Mouse (Mus musculus): ENCODE data around the gene Rad51b.

Rad51b gene

GRCm38 (mm10) chr12:79492175-79492574 is 195.1 kb downstream of the Rad51b start:
- no peak for DNase-seq (ENCODE audit: low read depth, low spot score)

- no peak for DNase-seq (ENCODE audit: low read depth, low spot score)
Measured at GRCm38 (mm10) chr12:79492613-79493012, 195.5 kb downstream of the Rad51b start.

GRCm38 (mm10) chr12:79493481-79493880 is 196.4 kb downstream of the Rad51b start:
- DNase-seq (ENCODE audit: low read depth, low spot score) = no peak

GRCm38 (mm10) chr12:79498326-79498725 is 201.2 kb downstream of the Rad51b start:
- no peak for DNase-seq (ENCODE audit: low read depth, low spot score)

- no peak for DNase-seq (ENCODE audit: low read depth, low spot score)
Measured at GRCm38 (mm10) chr12:79499809-79500208, 202.7 kb downstream of the Rad51b start.

- DNase-seq (ENCODE audit: low read depth, low spot score) = no peak
Measured at GRCm38 (mm10) chr12:79501877-79502276, 204.8 kb downstream of the Rad51b start.

GRCm38 (mm10) chr12:79502862-79503581 is 205.9 kb downstream of the Rad51b start:
- no peak for DNase-seq (ENCODE audit: low read depth, low spot score)

- DNase-seq (ENCODE audit: low read depth, low spot score) = no peak
Measured at GRCm38 (mm10) chr12:79503582-79504515, 206.8 kb downstream of the Rad51b start.

- no peak for DNase-seq (ENCODE audit: low read depth, low spot score)
Measured at GRCm38 (mm10) chr12:79504641-79505040, 207.6 kb downstream of the Rad51b start.

GRCm38 (mm10) chr12:79506421-79506820 is 209.3 kb downstream of the Rad51b start:
- no peak for DNase-seq (ENCODE audit: low read depth, low spot score)

- DNase-seq (ENCODE audit: low read depth, low spot score) = no peak
Measured at GRCm38 (mm10) chr12:79507141-79507681, 210.1 kb downstream of the Rad51b start.

GRCm38 (mm10) chr12:79511454-79512204 is 214.5 kb downstream of the Rad51b start:
- peak; percentile 65 for DNase-seq (ENCODE audit: low read depth, low spot score)

GRCm38 (mm10) chr12:79512205-79512886 is 215.3 kb downstream of the Rad51b start:
- DNase-seq (ENCODE audit: low read depth, low spot score) = no peak

GRCm38 (mm10) chr12:79512982-79513681 is 216.1 kb downstream of the Rad51b start:
- DNase-seq (ENCODE audit: low read depth, low spot score) = no peak

- no peak for DNase-seq (ENCODE audit: low read depth, low spot score)
Measured at GRCm38 (mm10) chr12:79514680-79515079, 217.6 kb downstream of the Rad51b start.

- no peak for DNase-seq (ENCODE audit: low read depth, low spot score)
Measured at GRCm38 (mm10) chr12:79522374-79522773, 225.3 kb downstream of the Rad51b start.

GRCm38 (mm10) chr12:79524941-79525871 is 228.1 kb downstream of the Rad51b start:
- DNase-seq (ENCODE audit: low read depth, low spot score) = no peak

- no peak for DNase-seq (ENCODE audit: low read depth, low spot score)
Measured at GRCm38 (mm10) chr12:79525872-79526271, 228.8 kb downstream of the Rad51b start.

GRCm38 (mm10) chr12:79527222-79527621 is 230.1 kb downstream of the Rad51b start:
- no peak for DNase-seq (ENCODE audit: low read depth, low spot score)
